Mouse (Mus musculus) thymus, postnatal 10 days (tissue): ENCODE results near the gene Wnt1.

Experiments
- DNase-seq, 2 experiments: peaks; one replicate each; pipeline ENCODE4 v3.0.0; 2021; ENCODE audit warnings: low spot score in 2 of 2

The Wnt1 gene

GRCm38 (mm10) chr15:98777762-98778161 is 11.9 kb upstream of the Wnt1 start, which contains the start of gene Wnt10b:
Gene Wnt10b, minus strand, starts transcription at chr15:98778150.
- DNase-seq, result no peak

DNA sequence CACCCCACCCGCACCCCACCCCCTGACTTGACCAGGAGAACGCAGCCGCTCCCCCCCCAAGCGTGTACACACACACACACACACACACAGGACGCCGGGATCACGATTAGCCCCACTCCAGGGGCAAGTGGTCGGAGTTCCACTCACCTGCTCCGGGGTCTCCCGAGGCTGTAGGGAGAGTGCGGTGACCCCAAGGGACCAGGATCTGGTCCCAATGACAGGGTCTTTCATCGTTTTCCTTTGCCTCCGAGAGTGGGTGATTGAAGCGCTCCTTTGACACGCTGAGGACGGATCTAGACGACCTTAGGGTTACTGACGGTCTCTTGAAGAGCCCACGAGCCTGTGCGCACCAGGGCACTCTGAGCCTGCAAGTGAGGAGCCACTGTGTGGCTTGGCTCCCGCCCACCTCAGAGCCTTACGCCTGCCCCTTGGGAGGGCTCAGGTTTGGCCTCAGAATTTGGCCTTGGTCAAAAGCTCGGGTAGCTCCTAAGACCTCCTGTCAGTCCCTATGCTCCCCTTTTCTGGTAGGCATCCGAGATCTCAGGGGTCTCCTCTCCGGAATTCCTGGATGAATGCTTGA is 11.4 kb upstream of the Wnt1 start:
- no peak for DNase-seq

DNA sequence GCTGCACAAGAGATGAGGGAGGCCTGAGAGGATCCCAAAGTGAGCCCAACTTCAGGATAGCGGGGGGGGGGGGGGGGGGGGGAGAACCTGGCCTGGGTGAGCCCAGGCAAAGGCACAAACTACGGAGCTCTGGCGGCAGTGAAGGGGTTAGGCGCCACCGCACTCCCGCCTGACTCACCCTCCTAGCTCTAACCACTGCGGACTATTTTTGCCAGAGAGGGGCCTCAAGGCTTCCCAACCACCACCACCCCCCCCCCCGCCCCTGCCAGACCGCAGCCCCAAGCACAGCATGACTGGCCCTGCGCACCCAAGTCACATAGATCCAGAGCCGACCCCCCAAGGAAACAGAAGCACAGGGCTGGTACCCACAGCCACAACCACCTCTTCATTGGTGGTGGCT is 10.9 kb upstream of the Wnt1 start:
- DNase-seq, result no peak

DNA sequence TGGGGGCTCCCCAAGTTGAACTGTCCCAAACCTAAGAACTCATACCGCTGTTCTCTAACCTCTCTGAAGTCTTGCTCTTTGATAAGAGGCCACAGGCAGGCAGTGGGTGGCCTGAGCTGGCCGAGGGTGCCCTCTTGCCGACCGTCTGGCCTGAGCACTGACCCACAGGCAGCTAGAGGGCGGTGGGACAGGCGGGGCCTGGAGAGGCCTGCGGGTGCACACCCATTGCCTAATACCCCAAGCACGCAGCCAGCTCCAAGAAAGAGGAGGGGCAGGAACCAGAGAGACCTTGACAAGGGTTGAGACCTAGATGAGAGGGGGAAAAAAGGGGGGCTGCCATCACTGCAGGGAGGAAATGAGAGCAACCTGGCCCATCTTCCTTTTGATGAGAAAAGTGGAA is 9.6 kb upstream of the Wnt1 start:
- DNase-seq, result no peak

DNA sequence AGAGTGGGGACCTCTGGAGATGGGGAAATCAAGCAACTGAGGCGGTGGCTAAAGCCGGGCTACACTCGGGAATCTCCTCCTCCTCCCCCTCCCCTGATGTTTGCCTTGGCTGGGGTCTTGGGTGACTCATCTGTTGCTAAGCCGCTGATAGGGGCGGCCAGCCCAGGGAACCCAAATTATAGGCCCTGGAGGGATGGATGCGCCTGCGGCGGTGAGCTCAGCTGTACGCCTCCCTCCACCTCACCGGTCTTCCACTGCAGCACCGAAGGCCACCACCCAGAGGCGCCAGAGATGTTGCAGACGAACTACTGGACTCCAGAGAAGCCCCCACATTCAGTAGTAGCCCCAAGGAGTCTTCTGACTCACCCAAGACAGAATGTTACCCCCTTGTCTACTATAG is 9.1 kb upstream of the Wnt1 start:
- no peak for DNase-seq

GRCm38 (mm10) chr15:98781166-98781565 is 8.5 kb upstream of the Wnt1 start:
- DNase-seq, result no peak

- no peak for DNase-seq
These were observed 3.9 kb upstream of the Wnt1 start for GRCm38 (mm10) chr15:98785744-98786143.

DNA sequence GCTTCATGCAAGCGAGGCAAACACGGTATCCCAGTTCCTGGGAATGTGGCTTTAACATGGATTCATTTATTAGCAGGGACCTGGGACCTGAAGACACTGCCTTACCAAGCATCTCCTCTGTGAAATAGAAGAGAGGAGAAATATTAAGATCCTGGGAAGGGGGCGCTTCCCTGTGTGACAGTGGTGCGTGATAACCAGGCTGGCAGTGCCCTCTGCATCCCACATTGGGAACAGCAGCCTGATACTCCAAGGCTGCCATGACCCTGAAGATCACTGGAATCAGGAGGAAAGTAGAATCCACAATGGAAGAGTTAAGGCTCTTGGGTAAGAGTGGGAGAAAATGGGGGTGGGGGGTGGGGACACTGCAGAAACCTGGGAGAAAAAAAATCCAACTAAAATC is 1.7 kb upstream of the Wnt1 start:
- no peak for DNase-seq

- no peak for DNase-seq
These were observed 541 bp upstream of the Wnt1 start for GRCm38 (mm10) chr15:98788972-98789660.

DNA sequence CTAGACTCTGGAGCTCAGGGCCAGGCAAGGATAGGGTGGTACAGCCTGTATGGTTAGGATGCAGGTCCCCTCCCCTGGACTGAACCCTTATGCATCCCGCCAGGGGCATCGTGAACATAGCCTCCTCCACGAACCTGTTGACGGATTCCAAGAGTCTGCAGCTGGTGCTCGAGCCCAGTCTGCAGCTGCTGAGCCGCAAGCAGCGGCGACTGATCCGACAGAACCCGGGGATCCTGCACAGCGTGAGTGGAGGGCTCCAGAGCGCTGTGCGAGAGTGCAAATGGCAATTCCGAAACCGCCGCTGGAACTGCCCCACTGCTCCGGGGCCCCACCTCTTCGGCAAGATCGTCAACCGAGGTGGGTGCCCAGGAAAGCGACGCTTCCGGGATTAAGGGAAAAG is 1.1 kb downstream of the Wnt1 start:
- no peak for DNase-seq

DNA sequence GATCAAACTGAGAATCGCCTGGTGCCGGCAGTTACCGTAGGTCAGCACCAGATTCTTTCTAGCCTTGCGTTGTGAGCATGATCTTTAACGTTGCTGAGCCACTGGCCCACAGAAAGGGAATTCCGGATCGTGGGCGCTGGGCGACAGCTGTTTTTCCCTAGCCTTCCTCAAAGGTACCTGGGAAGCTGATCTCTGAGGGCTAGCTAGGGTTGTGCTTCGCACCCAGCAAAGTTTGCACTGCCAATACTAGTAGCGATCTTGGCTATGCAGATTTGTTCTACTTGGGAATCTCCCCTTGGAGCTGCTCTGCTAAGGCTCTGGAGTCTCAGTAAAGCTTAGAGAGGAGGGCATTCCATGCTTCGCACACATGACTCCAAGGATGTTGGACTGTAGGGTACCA is 1.6 kb downstream of the Wnt1 start:
- no peak for DNase-seq

- DNase-seq, result no peak
These were observed 2.1 kb downstream of the Wnt1 start for GRCm38 (mm10) chr15:98791771-98792170.

GRCm38 (mm10) chr15:98792233-98793020 is 2.8 kb downstream of the Wnt1 start:
- DNase-seq, result no peak

- DNase-seq, result no peak
These were observed 3.6 kb downstream of the Wnt1 start for GRCm38 (mm10) chr15:98793141-98793698.

- DNase-seq, result no peak
These were observed 7.3 kb downstream of the Wnt1 start for GRCm38 (mm10) chr15:98796803-98797595.

DNA sequence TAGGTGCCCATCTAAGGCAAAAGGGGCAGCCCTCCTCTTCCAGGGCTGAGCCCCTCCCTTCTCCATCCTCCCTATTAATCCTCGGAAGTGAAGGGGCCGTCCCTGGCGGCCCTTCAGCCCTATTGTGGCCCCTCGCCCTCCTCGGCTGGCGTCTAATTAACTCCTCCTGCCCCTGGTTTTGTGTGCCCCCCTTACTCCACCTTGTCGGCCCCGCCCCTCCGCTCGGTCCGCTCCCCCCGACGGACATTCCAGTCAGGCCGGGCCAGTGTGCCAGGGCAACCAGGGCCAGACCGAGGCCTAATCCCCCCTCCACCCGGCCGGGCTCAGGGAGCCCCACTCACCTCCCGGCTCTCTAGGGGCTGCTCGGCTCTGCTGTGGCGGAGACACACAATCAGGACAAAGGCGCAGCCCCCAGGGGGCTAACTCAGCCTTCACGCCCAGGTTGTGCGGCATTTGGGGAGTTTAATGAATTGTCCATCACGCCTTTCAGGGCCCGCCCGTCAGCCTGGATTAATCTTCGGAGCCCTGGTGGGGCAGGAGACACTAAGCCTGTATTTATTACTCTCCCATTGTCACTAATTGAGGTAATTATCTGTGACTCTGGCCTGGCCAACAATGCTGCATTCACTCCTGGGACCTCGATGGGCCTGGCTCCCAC is 8.3 kb downstream of the Wnt1 start:
- no peak for DNase-seq

- no peak for DNase-seq
These were observed 9.2 kb downstream of the Wnt1 start for GRCm38 (mm10) chr15:98798903-98799302.

DNA sequence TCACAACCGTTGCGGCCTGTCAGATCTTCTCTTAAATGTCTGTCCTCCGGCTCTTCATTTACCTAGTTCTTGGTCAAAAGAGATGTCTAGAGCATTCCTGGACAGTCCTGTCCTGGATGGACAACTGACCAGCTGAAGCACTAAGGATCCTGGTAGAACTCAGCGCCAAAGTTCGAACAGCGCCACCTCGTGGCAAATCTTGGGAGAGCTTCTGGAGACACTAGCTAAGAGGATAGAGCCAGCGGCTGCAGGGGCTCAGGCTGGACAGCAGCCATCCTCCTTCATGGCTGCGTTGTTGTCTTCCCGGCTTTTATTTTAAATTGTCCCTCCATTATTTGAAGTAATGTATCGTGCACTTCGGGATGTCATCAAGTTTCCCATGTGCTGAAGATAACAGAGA is 9.7 kb downstream of the Wnt1 start:
- peak in 1 of 2 experiments; percentile 74 for DNase-seq

DNA sequence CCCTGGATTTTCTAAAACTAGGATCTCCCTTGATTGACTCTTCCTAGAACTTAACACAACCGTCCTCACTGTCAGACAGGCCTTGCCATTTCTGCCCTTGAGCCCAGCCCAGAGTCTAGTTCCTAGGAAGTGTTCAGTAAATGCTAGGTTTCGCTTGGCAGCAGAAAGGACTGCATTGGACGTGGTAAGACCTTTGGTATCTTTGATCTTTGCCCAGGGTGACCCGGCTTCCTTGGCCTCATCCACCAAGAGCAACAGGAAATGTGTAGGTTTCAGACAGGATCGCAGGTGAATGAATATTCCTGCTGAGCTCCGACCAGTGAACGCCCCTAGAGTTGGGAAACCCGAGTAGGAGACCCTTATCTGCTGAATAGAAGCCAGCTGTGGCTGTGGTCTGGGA is 13.3 kb downstream of the Wnt1 start:
- no peak for DNase-seq

DNA sequence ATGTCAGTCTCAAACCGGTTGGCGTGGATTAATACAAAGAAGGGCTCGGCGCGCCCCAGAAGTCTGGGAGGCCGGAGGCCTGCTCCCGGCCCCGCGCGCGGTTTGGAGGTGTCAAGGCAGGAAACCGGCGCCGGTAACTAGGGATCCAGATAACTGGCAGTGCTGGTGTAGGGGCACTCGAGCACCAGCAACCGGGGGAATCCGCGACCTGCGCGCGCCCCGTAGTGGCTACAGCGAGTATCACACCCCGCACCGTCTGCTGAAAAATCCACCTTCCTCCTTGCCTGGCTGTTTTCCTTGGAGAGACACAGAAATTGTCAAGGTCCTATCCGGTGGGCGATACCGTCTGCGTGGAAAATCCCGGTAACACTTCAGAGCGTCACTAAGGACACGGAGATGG is 14.4 kb downstream of the Wnt1 start:
- peak; percentile 51 to 81 for DNase-seq

DNA sequence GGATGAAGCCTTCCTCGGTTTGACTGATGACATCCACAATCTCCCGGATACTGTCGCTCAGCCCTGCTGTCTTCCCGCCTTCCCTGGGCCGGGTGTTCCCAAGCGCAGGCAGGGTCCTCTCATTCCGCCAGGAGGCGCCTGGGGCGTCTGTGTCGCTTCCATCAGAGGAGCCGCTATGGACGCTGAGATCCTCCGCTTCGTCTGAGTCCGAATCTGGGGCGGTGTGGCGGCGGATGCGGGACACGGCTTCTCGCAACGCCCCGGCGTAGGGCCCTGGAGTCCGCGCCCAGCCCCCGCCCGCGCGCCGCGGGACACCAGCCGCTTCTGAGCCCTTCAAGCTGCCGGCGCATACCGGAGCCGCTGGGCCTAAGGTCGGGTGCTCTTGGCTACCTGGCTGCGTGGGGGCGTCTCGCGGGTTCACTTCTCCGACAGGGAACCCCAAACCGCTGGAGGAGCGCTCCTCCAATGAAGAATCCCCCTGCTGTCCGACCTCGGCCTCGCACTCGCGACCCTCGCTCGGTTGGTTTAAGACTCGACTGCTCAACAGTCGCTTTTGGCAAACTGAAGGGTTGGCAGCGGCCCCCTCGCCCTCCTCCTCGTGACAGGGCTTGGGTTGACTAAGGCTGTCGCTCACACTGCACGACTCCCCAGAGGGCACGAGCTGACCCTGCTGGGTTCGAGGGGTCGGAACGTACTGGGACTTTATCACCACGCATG is 15.8 kb downstream of the Wnt1 start:
- DNase-seq, result peak in 1 of 2 experiments; percentile 44
